Mouse (Mus musculus) MEL (cell line): ENCODE data around the gene Enox1. TPM values are rescaled to one million over a fixed set of nuclear protein-coding genes. Genes with fewer than 3 reads are reported as not detected.

Source experiments
- DNase-seq: peaks from one replicate; pipeline ENCODE4 v3.0.0; 2011; ENCODE audit warnings: low read depth, low spot score
- H3K27ac ChIP-seq: 2 replicates; pipeline ENCODE4 v1.5.1; 2012; ENCODE audit warnings: low read depth, mild to moderate bottlenecking, control low read depth, low read length, moderate library complexity; ENCODE audit not compliant: control insufficient read depth
- H3K27me3 ChIP-seq, 2 experiments: fragments of 150-350 bp in 1 of 2; sonication (generic) in 1 of 2; 2 replicates each; pipeline ENCODE4 v1.6.1; 2012; ENCODE audit warnings: low read length in 2 of 2, mild to moderate bottlenecking in 2 of 2, improper control_type of control experiment in 1 of 2, moderate library complexity in 1 of 2; ENCODE audit not compliant: insufficient read depth in 2 of 2, control insufficient read depth in 1 of 2
- H3K36me3 ChIP-seq, 2 experiments: 2 replicates each; pipeline ENCODE4 v1.6.1; 2012 to 2014; ENCODE audit warnings: low read length in 2 of 2, improper control_type of control experiment in 1 of 2, inconsistent platforms in 1 of 2, mild to moderate bottlenecking in 1 of 2; ENCODE audit not compliant: insufficient read depth in 2 of 2, control insufficient read depth in 1 of 2
- H3K4me1 ChIP-seq, 2 experiments: fragments of 150-350 bp in 1 of 2; sonication (generic) in 1 of 2; 2 replicates each; pipeline ENCODE4 v1.6.1; 2012; ENCODE audit warnings: low read length in 2 of 2, improper control_type of control experiment in 1 of 2, mild to moderate bottlenecking in 1 of 2; ENCODE audit not compliant: insufficient read depth in 2 of 2, control insufficient read depth in 1 of 2
- H3K4me3 ChIP-seq, 2 experiments: fragments of 150-350 bp in 1 of 2; sonication (generic) in 1 of 2; 2 replicates each; pipeline ENCODE4 v1.5.1; 2012; ENCODE audit warnings: low read depth in 2 of 2, low read length in 2 of 2, mild to moderate bottlenecking in 2 of 2, moderate library complexity in 2 of 2, control low read depth in 1 of 2, improper control_type of control experiment in 1 of 2; ENCODE audit not compliant: control insufficient read depth in 1 of 2, insufficient read depth in 1 of 2
- H3K79me2 ChIP-seq: 2 replicates; pipeline ENCODE4 v1.6.1; 2012; ENCODE audit warnings: mild to moderate bottlenecking, low read length, moderate library complexity; ENCODE audit not compliant: control insufficient read depth, poor library complexity, insufficient read depth
- H3K9ac ChIP-seq: 2 replicates; pipeline ENCODE4 v1.6.1; 2012; ENCODE audit warnings: low read depth, mild to moderate bottlenecking, control low read depth, low read length, moderate library complexity; ENCODE audit not compliant: control insufficient read depth, poor library complexity, severe bottlenecking
- H3K9me3 ChIP-seq: fragments of 150-350 bp; sonication (generic); replicated peaks from 2 replicates; pipeline ENCODE4 v1.6.1; 2012; ENCODE audit warnings: mild to moderate bottlenecking, low read length, improper control_type of control experiment, moderate library complexity; ENCODE audit not compliant: insufficient read depth
- BHLHE40 ChIP-seq: IDR thresholded peaks from 2 replicates; pipeline ENCODE4 v1.6.1; 2012; ENCODE audit warnings: low read depth, mild to moderate bottlenecking, inconsistent platforms, low read length, improper control_type of control experiment, borderline replicate concordance
- CHD1 ChIP-seq: IDR thresholded peaks from 2 replicates; pipeline ENCODE4 v1.6.1; 2012; ENCODE audit warnings: low read depth, mild to moderate bottlenecking, inconsistent platforms, low read length, improper control_type of control experiment
- CTCF ChIP-seq, 3 experiments: IDR thresholded peaks in 2 of 3; conservative IDR thresholded peaks in 1 of 3; 2 replicates each; pipeline ENCODE4 v1.5.1; 2011 to 2012; ENCODE audit warnings: low read length in 3 of 3, low read depth in 2 of 3, mild to moderate bottlenecking in 2 of 3, improper control_type of control experiment in 1 of 3, inconsistent platforms in 1 of 3, mixed read lengths in 1 of 3, moderate library complexity in 1 of 3; ENCODE audit not compliant: control insufficient read depth in 1 of 3, insufficient read depth in 1 of 3, poor library complexity in 1 of 3, severe bottlenecking in 1 of 3
- E2F4 ChIP-seq: IDR thresholded peaks from 2 replicates; pipeline ENCODE4 v1.6.1; 2011; ENCODE audit warnings: low read depth, low read length, improper control_type of control experiment, borderline replicate concordance
- ETS1 ChIP-seq: IDR thresholded peaks from 2 replicates; pipeline ENCODE4 v1.6.1; 2012; ENCODE audit warnings: low read depth, mild to moderate bottlenecking, inconsistent platforms, low read length, improper control_type of control experiment, moderate library complexity
- GABPA ChIP-seq: IDR thresholded peaks from 2 replicates; pipeline ENCODE4 v1.6.1; 2012; ENCODE audit warnings: low read depth, mild to moderate bottlenecking, inconsistent platforms, low read length, improper control_type of control experiment, moderate library complexity
- GATA1 ChIP-seq: IDR thresholded peaks from 2 replicates; pipeline ENCODE4 v1.6.1; 2011; ENCODE audit warnings: low read depth, low read length, improper control_type of control experiment
- JUND ChIP-seq: IDR thresholded peaks from 2 replicates; pipeline ENCODE4 v1.6.1; 2011; ENCODE audit warnings: low read depth, mild to moderate bottlenecking, improper control_type of control experiment, low read length
- KAT2A ChIP-seq: conservative IDR thresholded peaks from 2 replicates; pipeline ENCODE4 v1.6.1; 2012; ENCODE audit warnings: low read depth, low read length, improper control_type of control experiment, inconsistent platforms
- MAFK ChIP-seq: IDR thresholded peaks from 2 replicates; pipeline ENCODE4 v1.6.1; 2011; ENCODE audit warnings: low read depth, mild to moderate bottlenecking, low read length, improper control_type of control experiment, borderline replicate concordance
- MAZ ChIP-seq: IDR thresholded peaks from 2 replicates; pipeline ENCODE4 v1.6.1; 2012; ENCODE audit warnings: low read depth, mild to moderate bottlenecking, inconsistent platforms, low read length, improper control_type of control experiment
- MEF2A ChIP-seq: IDR thresholded peaks from 2 replicates; pipeline ENCODE4 v1.6.1; 2014; ENCODE audit warnings: low read depth, mild to moderate bottlenecking, inconsistent platforms, low read length, improper control_type of control experiment; ENCODE audit not compliant: poor library complexity, insufficient replicate concordance, severe bottlenecking; ENCODE audit errors: extremely low read depth
- MXI1 ChIP-seq: IDR thresholded peaks from 2 replicates; pipeline ENCODE4 v1.6.1; 2011; ENCODE audit warnings: mild to moderate bottlenecking, low read depth, low read length, improper control_type of control experiment
- MYB ChIP-seq: IDR thresholded peaks from 2 replicates; pipeline ENCODE4 v1.6.1; 2011; ENCODE audit warnings: mild to moderate bottlenecking, low read depth, low read length, improper control_type of control experiment
- MYC ChIP-seq: IDR thresholded peaks from 2 replicates; pipeline ENCODE4 v1.6.1; 2011; ENCODE audit warnings: low read depth, mild to moderate bottlenecking, low read length, improper control_type of control experiment, moderate library complexity
- NRF1 ChIP-seq: IDR thresholded peaks from 2 replicates; pipeline ENCODE4 v1.6.1; 2014; ENCODE audit warnings: low read depth, mild to moderate bottlenecking, inconsistent platforms, low read length, improper control_type of control experiment, moderate library complexity; ENCODE audit not compliant: poor library complexity, insufficient read depth, severe bottlenecking
- POLR2A ChIP-seq, 2 experiments: IDR thresholded peaks; 2 replicates each; pipeline ENCODE4 v1.6.1; 2011 to 2012; ENCODE audit warnings: low read length in 2 of 2, mild to moderate bottlenecking in 2 of 2, control low read depth in 1 of 2, improper control_type of control experiment in 1 of 2, low read depth in 1 of 2, moderate library complexity in 1 of 2; ENCODE audit not compliant: control insufficient read depth in 1 of 2, insufficient read depth in 1 of 2, poor library complexity in 1 of 2
- RAD21 ChIP-seq: IDR thresholded peaks from 2 replicates; pipeline ENCODE4 v1.6.1; 2011; ENCODE audit warnings: mild to moderate bottlenecking, low read depth, low read length, improper control_type of control experiment
- RCOR1 ChIP-seq: IDR thresholded peaks from 2 replicates; pipeline ENCODE4 v1.6.1; 2012; ENCODE audit warnings: low read depth, mild to moderate bottlenecking, inconsistent platforms, low read length, improper control_type of control experiment
- SIN3A ChIP-seq: IDR thresholded peaks from 2 replicates; pipeline ENCODE4 v1.6.1; 2012; ENCODE audit warnings: low read length, improper control_type of control experiment, inconsistent platforms
- SMC3 ChIP-seq: IDR thresholded peaks from 2 replicates; pipeline ENCODE4 v1.6.1; 2011; ENCODE audit warnings: low read depth, low read length, improper control_type of control experiment
- TBP ChIP-seq: IDR thresholded peaks from 2 replicates; pipeline ENCODE4 v1.8.0; 2011; ENCODE audit warnings: low read depth, low read length, improper control_type of control experiment
- TCF12 ChIP-seq: IDR thresholded peaks from 2 replicates; pipeline ENCODE4 v1.6.1; 2014; ENCODE audit warnings: low read depth, mild to moderate bottlenecking, inconsistent platforms, low read length, improper control_type of control experiment, moderate library complexity
- UBTF ChIP-seq: IDR thresholded peaks from 2 replicates; pipeline ENCODE4 v1.6.1; 2012; ENCODE audit warnings: low read depth, mild to moderate bottlenecking, inconsistent platforms, low read length, improper control_type of control experiment, moderate library complexity, borderline replicate concordance; ENCODE audit not compliant: insufficient read depth
- ZC3H11A ChIP-seq: IDR thresholded peaks from 2 replicates; pipeline ENCODE4 v1.6.1; 2012; ENCODE audit warnings: low read depth, mild to moderate bottlenecking, inconsistent platforms, low read length, improper control_type of control experiment
- ZKSCAN1 ChIP-seq: IDR thresholded peaks from 2 replicates; pipeline ENCODE4 v1.6.1; 2012; ENCODE audit warnings: low read depth, mild to moderate bottlenecking, inconsistent platforms, low read length, improper control_type of control experiment, moderate library complexity
- ZMIZ1 ChIP-seq: IDR thresholded peaks from 2 replicates; pipeline ENCODE4 v1.6.1; 2012; ENCODE audit warnings: low read depth, mild to moderate bottlenecking, inconsistent platforms, low read length, improper control_type of control experiment, moderate library complexity
- ZNF384 ChIP-seq: IDR thresholded peaks from 2 replicates; pipeline ENCODE4 v1.6.1; 2012; ENCODE audit warnings: low read depth, mild to moderate bottlenecking, inconsistent platforms, low read length, improper control_type of control experiment
- polyA plus RNA-seq, 2 experiments: library from polyadenylated mRNA; stranded (reverse) in 1 of 2; unstranded in 1 of 2; fragments of >175 nt in 1 of 2; fragments of >200 nt in 1 of 2; gene quantifications; 2 replicates each; pipeline versions ENCODE4 v1.2.1 to v1.2.4; 2012; ENCODE audit warnings: low replicate concordance in 2 of 2, low read depth in 1 of 2; ENCODE audit not compliant: insufficient read length in 2 of 2, insufficient read depth in 1 of 2, missing spikeins in 1 of 2
- total RNA-seq: library from RNA; depleted of rRNA; stranded (reverse); fragments of 300-350 nt; gene quantifications from 2 replicates; pipeline ENCODE4 v1.2.3, GENCODE M21; 2012

The Enox1 gene
- total and polyA plus RNA-seq, 3 experiments, result not detected

DNA sequence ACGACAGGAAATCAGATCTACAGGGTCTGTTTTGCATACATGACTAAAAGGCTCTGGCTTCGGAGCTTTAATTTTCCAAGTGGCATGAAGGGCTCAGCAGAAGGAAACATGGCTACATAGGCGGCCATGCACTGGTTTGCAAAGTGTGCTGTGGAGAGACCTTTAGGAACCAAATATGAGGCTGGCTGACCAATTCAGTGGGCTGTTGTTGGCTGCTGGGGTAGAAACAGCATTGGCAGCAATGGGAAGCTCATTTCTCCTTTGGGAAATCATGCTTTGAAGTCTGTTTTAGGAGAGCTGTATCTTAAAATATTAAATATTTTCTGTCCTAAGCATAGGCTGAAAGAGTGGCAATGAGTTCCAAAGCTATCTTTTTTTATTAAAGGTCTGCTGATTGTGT, 98.6 kb downstream of the Enox1 start:
- no peak overlapping the region for H3K9ac ChIP-seq
- no peaks in the 10 kb centered on the region for H3K36me3 ChIP-seq
- no peaks in the 10 kb centered on the region for H3K4me1 ChIP-seq
- H3K79me2 ChIP-seq, result no peaks in the 10 kb centered on the region
- no peak overlapping the region for H3K4me3 ChIP-seq
- H3K27me3 ChIP-seq, result no peaks in the 10 kb centered on the region
- no peak overlapping the region for H3K27ac ChIP-seq
- TF ChIP-seq MYC (no peak), TBP (no peak), SMC3 (no peak), ZKSCAN1 (no peak), CTCF (IDR thresholded peaks at IDR 0.05 in 2 of 3, conservative IDR thresholded peaks at IDR 0.05 in 1 of 3; ENCODE audit: control insufficient read depth in 1 of 3, insufficient read depth in 1 of 3, low read depth in 2 of 3, low read length in 3 of 3, poor library complexity in 1 of 3, severe bottlenecking in 1 of 3) (no peak), GATA1 (no peak), RAD21 (no peak), MAFK (no peak), TCF12 (no peak), ETS1 (no peak), GABPA (no peak), ZNF384 (no peak), ZC3H11A (no peak), CHD1 (no peak), RCOR1 (no peak), UBTF (no peak), KAT2A (no peak), MYB (no peak), MXI1 (no peak), BHLHE40 (no peak)
- no peak for DNase-seq
- H3K9me3 ChIP-seq, result no peaks in the 10 kb centered on the region

DNA sequence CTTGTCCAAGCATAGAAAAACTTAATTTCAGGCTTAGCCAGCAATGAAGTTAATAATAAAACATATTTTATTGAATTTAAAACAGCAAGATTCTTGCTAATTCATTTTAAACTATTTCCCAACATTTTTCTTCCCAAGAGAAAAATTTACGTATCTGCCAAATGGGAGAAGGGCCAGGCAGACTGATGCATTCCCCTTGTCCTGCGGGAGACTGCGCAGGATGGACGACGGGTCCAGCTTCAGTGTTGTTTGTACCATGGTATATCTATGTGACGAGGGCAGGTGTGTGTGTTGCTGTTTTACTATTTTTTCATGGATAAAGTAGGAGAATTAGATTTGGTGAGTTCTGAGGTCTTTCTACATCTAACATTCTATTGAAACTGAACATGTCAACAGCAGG, 99.1 kb downstream of the Enox1 start:
- no peaks in the 10 kb centered on the region for H3K79me2 ChIP-seq
- no peaks in the 10 kb centered on the region for H3K9me3 ChIP-seq
- H3K4me3 ChIP-seq, result no peak overlapping the region
- TF ChIP-seq E2F4 (no peak), RAD21 (no peak), MYC (no peak), MAZ (no peak), SIN3A (no peak), JUND (no peak), MYB (no peak), ZNF384 (no peak), ETS1 (no peak), MEF2A (no peak), ZMIZ1 (no peak), UBTF (no peak), BHLHE40 (no peak), SMC3 (no peak), POLR2A (IDR thresholded peaks at IDR 0.05; ENCODE audit: control insufficient read depth in 1 of 2, insufficient read depth in 1 of 2, low read depth in 1 of 2, low read length in 2 of 2, poor library complexity in 1 of 2) (no peak), CTCF (IDR thresholded peaks at IDR 0.05 in 2 of 3, conservative IDR thresholded peaks at IDR 0.05 in 1 of 3; ENCODE audit: control insufficient read depth in 1 of 3, insufficient read depth in 1 of 3, low read depth in 2 of 3, low read length in 3 of 3, poor library complexity in 1 of 3, severe bottlenecking in 1 of 3) (no peak), TCF12 (no peak), MXI1 (no peak), NRF1 (no peak)
- no peaks in the 10 kb centered on the region for H3K36me3 ChIP-seq
- no peak overlapping the region for H3K9ac ChIP-seq
- H3K27ac ChIP-seq, result no peak overlapping the region
- DNase-seq, result no peak
- H3K4me1 ChIP-seq, result no peaks in the 10 kb centered on the region
- H3K27me3 ChIP-seq, result no peaks in the 10 kb centered on the region
